ENCODE assay signal across 20 mouse cellular contexts in genomic region chr5:32721316-32721715, GRCm38 (mm10).
DNase-seq lines count a peak whose midpoint lies in the region; ATAC-seq lines count a peak whose summit lies in the region.
"Had no signal": no experiment of that assay in that cellular context is flagged by ENCODE, and none has a peak within 500 bp of the region (broad histone marks: within the 10 kb centered on the region; RNA-seq: fewer than 3 reads in every experiment).

No protein-coding gene starts in this region.

- no peak for ATAC-seq in midbrain, embryonic 16.5 days
- no peak for ATAC-seq in midbrain, embryonic 14.5 days (ENCODE audit: low FRiP score, low TSS enrichment)
- no peak for ATAC-seq in embryonic facial prominence, embryonic 14.5 days (ENCODE audit: low read depth)
- no peak; the same call in 1 of the 2 replicates for ATAC-seq in kidney, embryonic 16.5 days (ENCODE audit: low FRiP score, low TSS enrichment)
- ATAC-seq: forebrain, embryonic 14.5 days had no signal

- H3K27ac ChIP-seq in heart, embryonic 10.5 days, result no peak overlapping the region
- H3K27ac ChIP-seq in midbrain, embryonic 16.5 days (ENCODE audit: low read length), result no peak overlapping the region
- H3K27ac ChIP-seq in midbrain, embryonic 14.5 days (replicated peaks; ENCODE audit: low read depth, low read length), result no peak overlapping the region
- H3K27ac ChIP-seq in embryonic facial prominence, embryonic 14.5 days (replicated peaks; ENCODE audit: low read depth, low read length), result no peak overlapping the region
- no peak overlapping the region for H3K27ac ChIP-seq in kidney, embryonic 16.5 days (ENCODE audit: low read length)
- H3K27ac ChIP-seq: embryonic facial prominence, embryonic 15.5 days; forebrain, embryonic 10.5 days; heart, adult 2 months; hindbrain, embryonic 15.5 days had no signal

- no peak overlapping the region for H3K4me2 ChIP-seq in midbrain, embryonic 16.5 days (ENCODE audit: low read length)
- H3K4me2 ChIP-seq in midbrain, embryonic 14.5 days (ENCODE audit: low read length), result no peak overlapping the region
- no peak overlapping the region for H3K4me2 ChIP-seq in embryonic facial prominence, embryonic 14.5 days (ENCODE audit: low read depth, low read length)
- no peak overlapping the region for H3K4me2 ChIP-seq in kidney, embryonic 16.5 days (replicated peaks; ENCODE audit: low read depth, low read length)
- H3K4me2 ChIP-seq: embryonic facial prominence, embryonic 15.5 days; heart, embryonic 12.5 days; hindbrain, embryonic 15.5 days had no signal

- no peak overlapping the region for H3K4me3 ChIP-seq in heart, embryonic 10.5 days
- no peak overlapping the region for H3K4me3 ChIP-seq in midbrain, embryonic 16.5 days (ENCODE audit: low read depth, low read length)
- no peak overlapping the region for H3K4me3 ChIP-seq in midbrain, embryonic 14.5 days (replicated peaks; ENCODE audit: low read depth, low read length)
- no peak overlapping the region for H3K4me3 ChIP-seq in embryonic facial prominence, embryonic 14.5 days (ENCODE audit: low read depth, low read length)
- no peak overlapping the region for H3K4me3 ChIP-seq in kidney, embryonic 16.5 days (ENCODE audit: low read length)
- H3K4me3 ChIP-seq: embryonic facial prominence, embryonic 15.5 days; erythroblast, embryonic 14.5 days; forebrain, embryonic 10.5 days; heart, adult 2 months; heart, embryonic 12.5 days; hindbrain, embryonic 15.5 days had no signal

- peak; percentile 58 for DNase-seq in heart, embryonic 10.5 days (ENCODE audit: low spot score)
- DNase-seq in heart, postnatal 25 days (ENCODE audit: low spot score), result no peak
- no peak for DNase-seq in midbrain, embryonic 14.5 days
- peak; percentile 11 for DNase-seq in embryonic facial prominence, embryonic 14.5 days (ENCODE audit: low spot score)
- no peak for DNase-seq in gastrocnemius, adult 8-10 months (ENCODE audit: low spot score in 2 of 2)
- DNase-seq: adrenal gland, postnatal 10 days; cerebellum, adult 11-12 months; cerebellum, adult 9-10 months; cerebellum, postnatal 25 days; gastrocnemius, postnatal 14 days; heart, adult 2 months; heart, postnatal 36 days had no signal

- 0 out of 2 replicates have a peak, but pooled peaks cover 3% of the 10 kb centered on the region for H3K9me3 ChIP-seq in heart, embryonic 10.5 days
- H3K9me3 ChIP-seq in midbrain, embryonic 16.5 days (replicated peaks; ENCODE audit: control insufficient read depth, low read length, poor library complexity, severe bottlenecking), result no peaks in the 10 kb centered on the region
- H3K9me3 ChIP-seq in midbrain, embryonic 14.5 days (ENCODE audit: control insufficient read depth, low read length), result no peaks in the 10 kb centered on the region
- H3K9me3 ChIP-seq in embryonic facial prominence, embryonic 14.5 days (ENCODE audit: control insufficient read depth, low read length), result no peaks in the 10 kb centered on the region
- no peaks in the 10 kb centered on the region for H3K9me3 ChIP-seq in kidney, embryonic 16.5 days (ENCODE audit: low read length)
- H3K9me3 ChIP-seq: embryonic facial prominence, embryonic 15.5 days; heart, embryonic 12.5 days; hindbrain, embryonic 15.5 days had no signal

- intact Hi-C loops in heart, postnatal 25 days (cut with DNase I), result no loop called here

- 75% methylated on average over 3 of the region's 3 CpGs for WGBS in heart, embryonic 10.5 days
- WGBS in midbrain, embryonic 16.5 days, result 76% methylated on average over 3 of the region's 3 CpGs
- WGBS in midbrain, embryonic 14.5 days, result 72% methylated on average over 3 of the region's 3 CpGs
- WGBS in embryonic facial prominence, embryonic 14.5 days, result 45% methylated on average over 3 of the region's 3 CpGs
- WGBS in kidney, embryonic 16.5 days, result 33% methylated on average over 3 of the region's 3 CpGs

- H3K9ac ChIP-seq in midbrain, embryonic 16.5 days (ENCODE audit: low read depth, low read length), result 0 out of 2 replicates have a peak overlapping the region, but pooled peaks have one; percentile 14
- no peak overlapping the region for H3K9ac ChIP-seq in midbrain, embryonic 14.5 days (replicated peaks; ENCODE audit: low read length)
- H3K9ac ChIP-seq in embryonic facial prominence, embryonic 14.5 days (ENCODE audit: low read depth, low read length), result no peak overlapping the region
- no peak overlapping the region for H3K9ac ChIP-seq in kidney, embryonic 16.5 days (replicated peaks; ENCODE audit: low read length)
- H3K9ac ChIP-seq: embryonic facial prominence, embryonic 15.5 days; heart, embryonic 12.5 days; hindbrain, embryonic 15.5 days had no signal

- H3K27me3 ChIP-seq in heart, embryonic 10.5 days (ENCODE audit: insufficient read depth, poor library complexity, severe bottlenecking), result no peaks in the 10 kb centered on the region
- no peaks in the 10 kb centered on the region for H3K27me3 ChIP-seq in midbrain, embryonic 16.5 days (ENCODE audit: control insufficient read depth, insufficient read depth, low read depth, low read length)
- H3K27me3 ChIP-seq in midbrain, embryonic 14.5 days (ENCODE audit: control insufficient read depth, insufficient read depth, low read length), result no peaks in the 10 kb centered on the region
- no peaks in the 10 kb centered on the region for H3K27me3 ChIP-seq in embryonic facial prominence, embryonic 14.5 days (replicated peaks; ENCODE audit: control insufficient read depth, insufficient read depth, low read length)
- H3K27me3 ChIP-seq in kidney, embryonic 16.5 days (ENCODE audit: insufficient read depth, low read length), result no peaks in the 10 kb centered on the region
- H3K27me3 ChIP-seq: embryonic facial prominence, embryonic 15.5 days; heart, embryonic 12.5 days; hindbrain, embryonic 15.5 days had no signal

- H3K36me3 ChIP-seq in heart, embryonic 10.5 days, result no peaks in the 10 kb centered on the region
- no peaks in the 10 kb centered on the region for H3K36me3 ChIP-seq in midbrain, embryonic 16.5 days (ENCODE audit: control insufficient read depth, insufficient read depth, low read length)
- no peaks in the 10 kb centered on the region for H3K36me3 ChIP-seq in midbrain, embryonic 14.5 days (ENCODE audit: control insufficient read depth, insufficient read depth, low read length)
- no peaks in the 10 kb centered on the region for H3K36me3 ChIP-seq in embryonic facial prominence, embryonic 14.5 days (ENCODE audit: control insufficient read depth, insufficient read depth, low read length)
- no peaks in the 10 kb centered on the region for H3K36me3 ChIP-seq in kidney, embryonic 16.5 days (ENCODE audit: insufficient read depth, low read length)
- H3K36me3 ChIP-seq: embryonic facial prominence, embryonic 15.5 days; forebrain, embryonic 10.5 days; heart, embryonic 12.5 days; hindbrain, embryonic 15.5 days had no signal

- no peaks in the 10 kb centered on the region for H3K4me1 ChIP-seq in heart, embryonic 10.5 days
- H3K4me1 ChIP-seq in midbrain, embryonic 16.5 days (ENCODE audit: control insufficient read depth, insufficient read depth, low read length), result no peaks in the 10 kb centered on the region
- no peaks in the 10 kb centered on the region for H3K4me1 ChIP-seq in midbrain, embryonic 14.5 days (ENCODE audit: control insufficient read depth, insufficient read depth, low read length)
- H3K4me1 ChIP-seq in embryonic facial prominence, embryonic 14.5 days (ENCODE audit: control insufficient read depth, insufficient read depth, low read length), result no peaks in the 10 kb centered on the region
- no peaks in the 10 kb centered on the region for H3K4me1 ChIP-seq in kidney, embryonic 16.5 days (ENCODE audit: insufficient read depth, low read length)
- H3K4me1 ChIP-seq: embryonic facial prominence, embryonic 15.5 days; forebrain, embryonic 10.5 days; hindbrain, embryonic 15.5 days had no signal

Comparison
In these comparisons a context has a peak if more than half of its experiments do, and no peak if none do; other contexts are left out.
1. DNase-seq: peak in heart, embryonic 10.5 days (single experiment) and embryonic facial prominence, embryonic 14.5 days (single experiment); none in heart, postnatal 25 days (single experiment), midbrain, embryonic 14.5 days (single experiment) and gastrocnemius, adult 8-10 months (0 of 2).